Mouse (Mus musculus): ENCODE results near the gene Mef2c. TPM values are rescaled to one million over a fixed set of nuclear protein-coding genes. Genes with fewer than 3 reads are reported as not detected.

Gene Mef2c
- total RNA-seq, 2 experiments from 2014 or later, result 42.9 to 86.6 TPM

- DNase-seq, result no peak
These were observed 209.0 kb downstream of the Mef2c start for GRCm38 (mm10) chr13:83712778-83713380.

GRCm38 (mm10) chr13:83713661-83714291, 209.9 kb downstream of the Mef2c start:
- no peak for DNase-seq

DNA sequence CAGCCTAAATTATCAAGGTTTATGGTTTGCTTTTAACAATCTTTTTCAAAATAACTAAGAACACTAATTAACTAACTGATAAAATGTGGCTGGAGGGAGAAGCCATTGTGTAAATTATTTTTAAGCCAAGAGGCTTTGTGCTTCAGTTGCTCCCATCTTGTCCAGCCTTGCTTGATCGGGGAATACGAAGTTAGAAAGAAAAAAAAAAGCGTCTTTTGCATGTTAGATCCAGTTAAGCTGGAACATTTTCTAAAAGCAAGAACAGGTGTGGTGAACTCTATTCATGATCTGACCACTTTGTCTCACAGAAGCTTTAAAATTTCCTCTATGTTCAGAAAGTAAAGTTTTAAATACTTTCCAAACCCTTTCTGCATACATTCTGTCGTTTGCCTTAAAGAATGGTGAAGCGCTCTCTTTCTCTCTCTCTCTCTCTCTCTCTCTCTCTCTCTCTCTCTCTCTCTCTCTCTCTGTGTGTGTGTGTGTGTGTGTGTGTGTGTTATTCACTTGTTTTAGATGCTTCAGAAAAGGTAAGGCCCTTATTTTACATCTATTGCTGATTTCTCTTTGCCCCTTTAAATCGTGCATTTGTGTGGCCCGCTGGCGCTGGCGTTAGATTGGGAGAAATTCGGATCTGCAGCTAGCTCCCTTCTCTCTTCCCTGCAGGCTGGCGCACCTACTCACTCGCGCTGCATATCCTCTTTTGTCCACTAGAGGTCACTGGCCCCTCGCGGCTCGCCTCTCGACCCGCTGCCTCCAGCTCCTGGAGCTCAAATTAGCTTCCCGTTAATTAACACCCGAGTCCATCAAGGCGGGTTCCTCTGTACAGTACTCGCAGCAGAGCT, 210.9 kb downstream of the Mef2c start:
- peak; percentile 88 for DNase-seq

GRCm38 (mm10) chr13:83715308-83715785, 211.5 kb downstream of the Mef2c start:
- DNase-seq, result no peak

DNA sequence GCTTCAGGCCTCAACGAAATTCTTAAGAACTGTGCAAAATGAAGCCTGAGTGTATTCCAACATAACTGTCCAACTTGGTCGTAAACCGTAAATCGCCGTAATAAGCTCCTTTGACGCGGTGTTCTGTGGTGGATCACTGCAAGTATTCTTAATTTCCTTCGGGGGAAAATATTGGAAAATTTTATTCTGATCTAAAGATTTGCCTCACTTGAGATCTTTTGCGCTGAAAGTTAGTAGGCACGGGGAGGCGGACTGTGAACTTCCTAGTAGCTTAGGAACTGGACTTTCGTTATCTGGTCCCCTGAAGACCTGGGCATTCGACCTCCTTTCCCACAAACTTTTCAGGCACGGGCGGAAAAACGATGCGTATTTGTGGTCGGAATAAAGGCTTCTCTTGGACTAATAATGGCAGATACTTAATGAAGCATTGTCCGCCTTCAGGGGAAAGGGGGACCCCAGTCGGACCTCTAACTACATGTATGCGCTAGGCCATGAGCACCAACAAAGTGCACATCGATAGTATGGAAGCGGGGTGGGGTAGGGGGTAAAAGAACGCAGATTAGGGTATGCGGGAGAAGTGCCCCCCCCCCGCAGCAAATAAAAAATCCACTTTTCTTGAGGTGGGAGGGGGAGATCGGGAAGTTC, 212.3 kb downstream of the Mef2c start:
- no peak for DNase-seq
